Mouse (Mus musculus) heart, postnatal 0 days (tissue): ENCODE measurements at regions not wholly inside any gene's neighbourhood (a gene's known extent, or its start where the extent isn't known, plus 50 kb on each side); places are given as distances from the start of the nearest gene placed in this dataset.

Experiments used
- CTCF ChIP-seq: IDR thresholded peaks from 2 replicates; pipeline ENCODE4 v1.5.1; 2016; ENCODE audit warnings: antibody characterized with exemption, control low read depth, low read depth
- EP300 ChIP-seq: IDR thresholded peaks from 2 replicates; pipeline ENCODE4 v1.6.1; 2016; ENCODE audit warnings: antibody characterized with exemption, low read depth

- TF ChIP-seq CTCF (no peak), EP300 (no peak)
Observed at GRCm38 (mm10) chr5:133267356-133267755, 724.2 kb upstream of the Auts2 start.
